Mouse (Mus musculus) right cerebral cortex, postnatal 36 days (tissue): Measurements from ENCODE around the gene Ppm1e.
"Not testable (repeated sequence)": the region's sequence is repeated elsewhere in the genome, so short reads cannot be mapped to it uniquely, and the experiment has no call there.

Source experiments
- DNase-seq, 2 experiments: peaks; one replicate each; pipeline ENCODE4 v3.0.0; 2022; ENCODE audit warnings: low spot score in 2 of 2, mixed read lengths in 1 of 2

Ppm1e gene

GRCm38 (mm10) chr11:87309329-87310074 is 49.3 kb downstream of the Ppm1e start:
- no peak for DNase-seq

- no peak for DNase-seq
Measured at GRCm38 (mm10) chr11:87299066-87299465, 59.8 kb downstream of the Ppm1e start.

DNA sequence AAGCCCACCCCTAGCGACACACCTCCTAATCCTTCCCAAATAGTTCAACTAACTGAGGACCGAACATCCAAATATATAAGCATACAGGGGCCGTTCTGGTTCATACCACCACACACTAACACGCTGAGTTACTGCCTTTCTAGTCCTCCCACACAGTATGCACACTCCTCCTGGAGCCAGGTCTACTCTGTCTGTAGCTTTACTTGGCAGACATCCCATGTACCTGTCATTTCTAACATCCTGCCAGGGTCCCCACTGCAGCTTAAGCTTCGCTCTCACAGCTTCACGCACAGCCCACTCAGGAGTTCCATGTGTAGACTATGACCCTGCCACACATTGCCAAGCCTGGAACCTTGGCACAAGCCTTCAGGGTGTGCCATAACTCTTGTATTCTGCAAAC is 62.4 kb downstream of the Ppm1e start:
- DNase-seq = no peak

GRCm38 (mm10) chr11:87295636-87296035 is 63.2 kb downstream of the Ppm1e start:
- DNase-seq = no peak

DNA sequence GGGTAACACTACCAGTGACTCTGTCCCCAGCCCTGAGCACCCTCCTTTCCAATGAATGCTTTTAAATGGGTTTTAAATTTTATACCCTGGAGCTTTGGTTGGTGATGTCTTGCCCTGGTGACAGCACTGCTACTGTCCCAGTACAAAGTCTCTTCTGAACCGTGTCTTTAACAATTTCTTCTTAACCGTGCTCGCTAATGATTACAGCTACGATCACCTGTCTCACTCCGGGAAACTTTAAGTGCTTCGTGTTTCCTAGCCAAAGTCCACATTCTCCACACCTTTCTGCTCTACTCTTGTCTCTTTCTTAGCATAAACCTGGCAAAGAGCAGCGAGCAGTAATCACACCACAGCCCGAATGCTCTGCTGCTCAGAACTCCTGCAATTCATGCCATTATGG is 69.5 kb downstream of the Ppm1e start:
- DNase-seq = no peak

- DNase-seq = no peak
Measured at GRCm38 (mm10) chr11:87286194-87286593, 72.6 kb downstream of the Ppm1e start.

DNA sequence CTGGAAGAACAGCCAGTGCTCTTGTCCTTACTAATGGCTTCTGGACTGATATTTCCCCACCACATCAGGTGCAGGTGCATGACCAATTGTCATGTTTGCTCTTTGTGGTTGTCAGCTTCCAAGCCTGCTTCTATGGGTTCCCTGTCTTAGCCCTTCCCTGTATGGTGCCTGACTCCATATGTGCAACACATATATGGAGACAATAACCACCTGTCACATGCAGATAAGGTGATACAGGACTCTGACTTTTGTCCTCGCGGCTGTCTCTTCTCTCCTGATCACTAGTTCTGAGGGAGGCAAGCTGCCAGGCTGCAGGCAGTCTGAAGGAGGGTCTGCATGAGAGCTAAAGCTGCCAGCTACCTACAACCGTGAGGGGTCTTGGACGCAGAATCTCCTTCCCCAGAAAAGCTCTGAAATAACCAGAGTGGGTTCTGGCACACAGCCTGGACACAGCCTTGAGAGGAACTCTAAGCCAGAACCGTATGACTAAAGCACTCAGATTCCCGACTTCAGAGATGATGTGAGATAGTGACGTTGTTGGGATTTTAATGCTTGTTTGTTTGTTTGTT is 76.8 kb downstream of the Ppm1e start:
- DNase-seq = no peak

DNA sequence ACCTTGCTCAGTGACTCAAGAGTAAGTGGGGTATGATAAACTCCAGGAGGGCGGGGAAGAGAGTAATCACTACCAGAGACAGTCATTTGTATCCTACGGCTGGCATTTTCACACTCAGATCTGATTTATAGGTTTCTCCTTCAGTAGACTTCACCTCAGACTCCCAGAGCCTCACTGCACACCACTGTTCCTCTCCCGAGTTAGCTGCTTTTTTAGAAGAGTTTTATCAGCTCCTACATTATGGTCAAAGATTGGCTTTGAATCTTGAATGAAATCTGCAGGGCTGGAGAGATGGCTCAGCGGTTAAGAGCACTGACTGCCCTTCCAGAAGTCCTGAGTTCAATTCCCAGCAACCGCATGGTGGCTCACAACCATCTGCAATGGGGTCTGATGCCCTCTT is 79.4 kb downstream of the Ppm1e start:
- no peak for DNase-seq

DNA sequence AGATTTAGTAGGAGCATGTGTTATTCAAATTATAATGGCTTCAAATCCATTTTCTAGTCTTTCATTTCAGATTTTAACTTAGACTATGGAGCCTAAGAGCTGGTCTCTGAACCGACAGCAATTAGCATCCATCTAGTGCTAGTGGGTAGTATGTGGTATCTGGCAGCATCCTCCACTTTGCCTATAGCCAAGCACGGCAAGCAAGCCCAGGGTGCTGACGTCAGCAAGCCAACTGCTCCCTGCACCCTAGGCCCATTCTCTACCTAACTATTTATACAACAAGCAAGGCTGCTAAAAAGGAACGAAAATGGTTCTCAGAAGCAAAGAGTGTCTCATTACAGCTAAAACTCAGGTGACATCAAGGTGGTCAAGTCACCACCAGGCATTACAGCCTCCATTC is 80.0 kb downstream of the Ppm1e start:
- no peak for DNase-seq

DNA sequence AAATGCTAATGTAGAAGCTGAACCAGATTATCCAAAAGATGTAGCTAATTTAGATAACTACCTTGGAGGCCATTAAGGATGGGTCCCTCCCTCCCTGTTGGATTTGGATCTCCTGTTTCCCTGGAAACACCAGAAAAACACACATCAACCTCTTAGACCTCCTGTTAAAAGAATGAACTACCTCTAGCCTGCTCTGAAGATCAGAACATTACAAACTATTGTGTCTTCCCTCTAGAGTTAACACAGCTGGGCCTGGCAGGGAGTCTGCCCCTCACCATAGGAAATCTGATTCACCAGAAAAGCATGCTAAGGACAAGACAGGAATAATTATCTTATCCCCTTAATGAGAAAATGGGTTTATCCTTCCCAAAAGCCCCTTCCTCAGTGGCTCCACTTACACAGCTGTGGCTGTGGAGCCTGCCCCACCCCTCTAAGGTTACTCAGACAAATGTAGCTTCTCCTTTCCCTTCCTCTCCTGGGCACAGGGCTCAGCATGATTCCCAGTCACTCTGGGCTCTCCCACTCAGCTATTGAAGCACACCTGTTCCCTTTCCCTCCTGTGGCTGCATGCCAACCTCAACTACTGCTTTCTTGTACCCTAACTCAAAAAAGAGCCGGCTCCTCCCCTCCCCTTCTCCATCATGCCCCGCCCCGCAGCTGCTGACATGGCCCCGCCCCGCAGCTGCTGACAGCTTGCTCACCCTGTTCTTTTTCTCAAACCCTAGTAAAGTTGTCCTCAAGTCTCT is 82.4 kb downstream of the Ppm1e start:
- no peak for DNase-seq

GRCm38 (mm10) chr11:87275420-87276048 is 83.3 kb downstream of the Ppm1e start:
- DNase-seq = no peak

- DNase-seq = no peak
Measured at GRCm38 (mm10) chr11:87272725-87273124, 86.1 kb downstream of the Ppm1e start.

GRCm38 (mm10) chr11:87271479-87271878 is 87.3 kb downstream of the Ppm1e start:
- DNase-seq = no peak

DNA sequence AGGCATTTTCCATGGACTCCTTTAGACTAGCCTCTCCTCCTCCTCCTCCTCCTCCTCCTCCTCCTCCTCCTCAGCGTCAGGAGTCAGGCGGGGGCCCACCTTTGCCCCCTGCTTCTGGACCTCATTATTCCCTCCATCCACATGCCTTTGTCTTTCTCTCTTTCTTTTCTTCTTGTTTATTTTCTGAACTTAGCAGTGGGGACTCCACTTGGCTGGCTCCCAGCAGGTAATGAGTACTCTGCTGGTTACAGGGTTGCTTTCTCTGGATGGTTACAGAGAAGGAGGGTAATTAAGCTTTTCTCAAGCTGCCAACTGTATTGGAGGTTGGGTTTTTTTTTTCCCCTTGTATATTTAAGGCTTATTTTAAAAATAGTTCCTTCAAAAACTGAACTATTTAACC is 87.9 kb downstream of the Ppm1e start:
- no peak for DNase-seq

DNA sequence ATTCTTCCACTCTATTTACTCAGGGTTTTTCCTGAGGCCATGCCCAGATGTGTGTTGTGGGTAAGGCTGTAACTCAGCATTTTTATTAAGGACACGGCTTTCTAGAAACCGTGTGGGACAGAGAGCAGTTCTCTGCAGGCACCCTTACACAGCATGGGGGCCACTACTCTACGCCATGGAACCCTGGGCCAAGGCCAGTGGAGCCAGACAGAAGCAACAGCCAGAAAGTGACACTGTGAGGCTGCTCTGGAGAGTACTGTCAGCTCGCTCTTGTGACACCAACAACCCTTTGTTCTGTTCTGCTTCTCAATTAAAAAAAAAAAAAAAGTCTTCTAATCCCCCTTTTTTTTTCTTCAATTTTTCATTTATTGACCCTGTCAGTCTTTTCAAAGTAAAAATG is 88.4 kb downstream of the Ppm1e start:
- no peak for DNase-seq

DNA sequence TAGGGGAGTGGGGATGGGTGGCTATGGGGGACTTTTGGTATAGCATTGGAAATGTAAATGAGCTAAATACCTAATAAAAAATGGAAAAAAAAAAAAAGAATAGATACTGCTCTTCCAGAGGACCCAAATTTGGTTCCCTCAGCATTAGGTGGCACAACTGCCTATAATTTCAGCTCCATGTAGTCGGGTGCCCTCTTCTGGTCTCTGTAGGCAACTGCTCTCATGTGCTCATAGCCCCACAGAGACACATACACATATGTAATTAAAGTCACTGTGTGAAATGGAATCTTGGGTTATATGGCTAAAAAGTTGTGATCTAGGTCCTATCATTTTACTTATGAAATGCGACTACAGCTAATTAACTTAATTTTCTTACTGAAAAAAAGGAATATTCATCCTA is 90.0 kb downstream of the Ppm1e start:
- no peak for DNase-seq

DNA sequence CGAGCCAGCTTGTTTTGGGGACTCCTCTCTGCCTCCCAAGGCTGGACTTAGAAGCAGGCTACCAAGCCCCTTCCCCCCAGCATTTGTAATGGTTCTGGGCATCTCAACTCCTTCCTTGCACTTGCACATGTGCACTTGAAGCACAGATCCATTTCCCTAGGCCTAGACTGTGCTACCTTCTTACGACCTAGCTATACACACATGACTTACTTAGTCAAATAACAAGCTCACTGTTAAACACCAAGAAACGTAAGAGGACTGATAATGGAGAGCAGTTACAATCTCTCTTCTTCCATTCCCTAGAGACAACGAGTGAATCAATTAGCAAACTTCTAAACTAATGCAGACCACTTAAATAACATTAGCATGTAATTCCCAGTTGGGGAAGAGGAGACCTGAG is 92.6 kb downstream of the Ppm1e start:
- no peak for DNase-seq

- no peak for DNase-seq
Measured at GRCm38 (mm10) chr11:87263946-87264345, 94.9 kb downstream of the Ppm1e start.

DNA sequence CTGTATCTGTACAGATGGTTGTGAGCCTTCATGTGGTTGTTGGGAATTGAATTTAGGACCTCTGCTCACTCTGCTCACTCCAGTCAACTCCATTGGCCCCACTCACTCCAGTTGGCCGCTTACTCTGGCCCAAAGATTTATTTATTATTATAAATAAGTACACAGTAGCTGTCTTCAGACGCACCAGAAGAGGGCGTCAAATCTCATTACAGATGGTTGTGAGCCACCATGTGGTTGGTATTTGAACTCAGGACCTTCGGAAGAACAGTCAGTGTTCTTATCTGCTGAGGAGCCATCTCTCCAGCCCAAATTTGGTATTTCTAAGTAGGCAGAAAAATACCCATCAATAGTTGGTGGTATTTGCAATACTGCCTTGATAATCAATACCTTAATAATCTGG is 97.1 kb downstream of the Ppm1e start:
- not testable (repeated sequence) for DNase-seq

DNA sequence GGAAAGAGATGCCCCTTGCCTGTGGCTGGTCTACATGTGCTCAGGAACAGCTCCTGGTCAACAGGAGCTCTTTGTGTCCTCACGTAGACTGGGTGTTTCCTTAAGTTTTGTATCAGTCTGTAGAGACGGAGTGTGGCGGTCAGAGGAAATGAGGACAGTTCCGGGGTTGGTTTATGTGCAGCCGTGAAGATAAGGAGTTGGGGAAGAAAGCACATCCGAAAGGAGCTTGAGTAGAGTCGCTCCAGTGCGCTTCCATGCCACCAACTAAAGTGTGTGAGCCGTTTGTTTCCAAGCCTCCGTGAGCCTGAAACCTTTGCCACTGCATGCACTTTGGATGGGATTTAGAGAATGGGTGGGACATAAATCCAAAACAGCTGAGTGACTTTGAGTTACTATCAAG is 99.0 kb downstream of the Ppm1e start:
- no peak for DNase-seq

GRCm38 (mm10) chr11:87257282-87257681 is 101.5 kb downstream of the Ppm1e start:
- no peak for DNase-seq

DNA sequence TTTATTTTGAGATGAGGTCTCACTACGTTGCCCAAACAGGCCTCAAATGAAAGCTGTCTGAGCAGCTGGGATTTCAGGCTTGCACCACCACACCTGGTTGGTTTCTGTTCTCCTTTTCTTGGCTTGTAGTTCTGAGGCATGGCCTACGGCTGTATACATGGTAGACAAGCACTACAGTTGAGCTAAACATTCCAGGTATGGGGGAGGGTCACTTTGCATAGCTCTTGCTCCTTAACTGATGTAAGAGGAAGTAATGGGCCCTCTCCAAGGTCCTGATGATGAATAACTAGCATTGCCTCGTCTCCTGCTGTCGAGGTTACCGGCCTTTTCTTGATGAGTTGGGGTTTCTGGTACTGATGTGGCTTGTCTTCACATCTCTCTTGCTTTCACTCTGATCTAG is 104.7 kb downstream of the Ppm1e start:
- DNase-seq = no peak

- DNase-seq = no peak
Measured at GRCm38 (mm10) chr11:87253294-87253693, 105.5 kb downstream of the Ppm1e start.
